Mouse (Mus musculus) intestine, postnatal 0 days (tissue): ENCODE data around the gene Pcbd1. TPM values are rescaled to one million over a fixed set of nuclear protein-coding genes. Genes with fewer than 3 reads are reported as not detected.

Experiments
- ATAC-seq: fragments of 200-750 bp; cut with Nextera tagmentation; 2 replicates; pipeline ENCODE4 v1.8.0; 2017; ENCODE audit warnings: mild to moderate bottlenecking, moderate TSS enrichment, moderate library complexity
- H3K27ac ChIP-seq: fragments of 300-500 bp; sonication (generic); 2 replicates; pipeline ENCODE4 v1.5.1; 2014; ENCODE audit warnings: mild to moderate bottlenecking, low read depth, low read length, moderate library complexity
- H3K27me3 ChIP-seq: fragments of 300-500 bp; sonication (generic); replicated peaks from 2 replicates; pipeline ENCODE4 v1.6.1; 2014; ENCODE audit warnings: low read length, mixed read lengths; ENCODE audit not compliant: control insufficient read depth, insufficient read depth
- H3K36me3 ChIP-seq: fragments of 300-500 bp; sonication (generic); 2 replicates; pipeline ENCODE4 v1.6.1; 2014; ENCODE audit warnings: mild to moderate bottlenecking, moderate library complexity; ENCODE audit not compliant: control insufficient read depth, insufficient read depth
- H3K4me1 ChIP-seq: fragments of 300-500 bp; sonication (generic); replicated peaks from 2 replicates; pipeline ENCODE4 v1.6.1; 2014; ENCODE audit warnings: antibody characterized with exemption, low read length, mixed read lengths; ENCODE audit not compliant: control insufficient read depth, insufficient read depth
- H3K4me2 ChIP-seq: fragments of 300-500 bp; sonication (generic); replicated peaks from 2 replicates; pipeline ENCODE4 v1.6.1; 2014; ENCODE audit warnings: low read depth, mild to moderate bottlenecking, moderate library complexity
- H3K4me3 ChIP-seq: fragments of 300-500 bp; sonication (generic); 2 replicates; pipeline ENCODE4 v1.5.1; 2014; ENCODE audit warnings: low read depth, low read length
- H3K9ac ChIP-seq: fragments of 300-500 bp; sonication (generic); 2 replicates; pipeline ENCODE4 v1.6.1; 2014; ENCODE audit warnings: mild to moderate bottlenecking, low read depth, low read length
- H3K9me3 ChIP-seq: fragments of 300-500 bp; sonication (generic); 2 replicates; pipeline ENCODE4 v1.6.1; 2016; ENCODE audit warnings: mixed run types; ENCODE audit not compliant: control insufficient read depth
- CTCF ChIP-seq: sonication (generic); IDR thresholded peaks from 2 replicates; pipeline ENCODE4 v1.5.1; 2016; ENCODE audit warnings: low read depth, mild to moderate bottlenecking, control low read depth, antibody characterized with exemption, moderate library complexity
- WGBS: fragments of 180-500 bp; shearing (Covaris S2); extraction: QIAGEN DNeasy Blood & Tissue Kit; methylation state at CpG from one replicate; pipeline ENCODE4 v1.1.7; 2014; 5-methylcytosine and 5-hydroxymethylcytosine counted together
- microRNA-seq: library from miRNA; unstranded; fragments of <30 nt; microRNA quantifications from one replicate; pipeline ENCODE4, GENCODE M21; 2016
- polyA plus RNA-seq: library from polyadenylated mRNA; unstranded; fragments of >200 nt; fragmentation: Nextera tagmentation; extraction: Ambion mirVana; gene quantifications from 2 replicates; pipeline ENCODE4 v1.2.1, GENCODE M21; 2015

Pcbd1 gene
- polyA plus RNA-seq, 1 experiment from 2014 or later, result 122 TPM

DNA sequence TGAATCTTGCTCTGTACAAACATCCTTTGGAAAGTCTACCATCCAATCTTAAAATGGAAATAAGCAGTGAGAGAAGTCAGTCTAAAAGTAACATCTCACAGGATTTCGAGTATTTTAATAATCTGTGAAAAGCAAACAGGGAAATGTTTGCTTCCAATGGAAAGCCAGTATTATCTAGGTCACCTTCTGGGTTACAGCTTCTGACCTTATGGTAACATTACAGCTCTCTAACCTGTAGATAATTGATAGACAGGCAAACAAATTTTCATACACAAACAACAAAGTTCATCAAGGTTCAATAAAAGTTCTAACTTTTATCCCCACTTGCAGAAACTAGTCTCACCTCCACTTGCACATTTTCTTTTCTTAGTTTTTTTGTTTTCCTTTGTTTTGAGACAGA lies 48.4 kb downstream of the Pcbd1 start:
- no peak for ATAC-seq
- H3K27ac ChIP-seq, result 0 out of 2 replicates have a peak overlapping the region, but pooled peaks have one; percentile 41
- no peak for TF ChIP-seq CTCF
- H3K36me3 ChIP-seq, result peaks cover 11% of the 10 kb centered on the region
- H3K4me3 ChIP-seq, result no peak overlapping the region
- no peak overlapping the region for H3K9ac ChIP-seq
- WGBS, result 45% methylated on average over 1 of the region's 1 CpGs
- no peak overlapping the region for H3K4me2 ChIP-seq
- no peaks in the 10 kb centered on the region for H3K27me3 ChIP-seq
- H3K4me1 ChIP-seq, result no peaks in the 10 kb centered on the region
- H3K9me3 ChIP-seq, result no peaks in the 10 kb centered on the region

DNA sequence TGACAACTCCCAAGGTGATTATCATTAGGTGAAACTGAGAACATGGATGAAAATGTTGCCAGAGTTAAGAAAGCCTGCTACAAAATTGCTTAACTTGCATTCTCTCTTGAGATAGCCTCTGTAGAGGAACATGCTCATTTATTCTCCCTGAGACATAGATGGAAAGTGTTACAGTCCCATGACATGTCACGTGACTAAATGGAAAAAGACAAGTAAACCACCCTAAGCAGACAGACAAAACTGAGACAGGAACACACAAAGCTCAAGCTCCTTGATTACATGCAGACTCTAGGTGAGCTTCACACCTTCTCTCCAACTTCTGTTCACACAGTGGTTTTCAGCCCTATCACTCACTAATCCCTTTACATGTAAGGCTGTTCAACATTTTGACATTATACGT lies 54.2 kb downstream of the Pcbd1 start:
- no peak overlapping the region for H3K4me2 ChIP-seq
- TF ChIP-seq CTCF, result no peak
- H3K9ac ChIP-seq, result no peak overlapping the region
- H3K36me3 ChIP-seq, result peaks cover 11% of the 10 kb centered on the region
- H3K9me3 ChIP-seq, result no peaks in the 10 kb centered on the region
- WGBS, result 51% methylated on average over 2 of the region's 2 CpGs
- H3K27ac ChIP-seq, result peak overlapping the region; percentile 65; the same call in 1 of the 2 replicates
- H3K4me1 ChIP-seq, result no peaks in the 10 kb centered on the region
- ATAC-seq, result no peak
- H3K27me3 ChIP-seq, result no peaks in the 10 kb centered on the region
- H3K4me3 ChIP-seq, result no peak overlapping the region

Small RNA genes lying within 50 kb of the gene (microRNA-seq; reads per million reads assigned to microRNA genes)
- gene Gm44308, result not detected

Other genes starting within 250 kb of the Pcbd1 start
- 119 and 135 TPM in 2 replicates for gene Sgpl1, start 58.4 kb downstream of the Pcbd1 start, polyA plus RNA-seq
- gene Tbata, start 82.6 kb downstream of the Pcbd1 start, polyA plus RNA-seq, result not detected in 2 replicates
- 0.60 and 0.73 TPM in 2 replicates for gene Adamts14, start 184.1 kb downstream of the Pcbd1 start, polyA plus RNA-seq
- not detected in 2 replicates for gene Prf1, start 208.5 kb downstream of the Pcbd1 start, polyA plus RNA-seq